In the genomic region with DNA sequence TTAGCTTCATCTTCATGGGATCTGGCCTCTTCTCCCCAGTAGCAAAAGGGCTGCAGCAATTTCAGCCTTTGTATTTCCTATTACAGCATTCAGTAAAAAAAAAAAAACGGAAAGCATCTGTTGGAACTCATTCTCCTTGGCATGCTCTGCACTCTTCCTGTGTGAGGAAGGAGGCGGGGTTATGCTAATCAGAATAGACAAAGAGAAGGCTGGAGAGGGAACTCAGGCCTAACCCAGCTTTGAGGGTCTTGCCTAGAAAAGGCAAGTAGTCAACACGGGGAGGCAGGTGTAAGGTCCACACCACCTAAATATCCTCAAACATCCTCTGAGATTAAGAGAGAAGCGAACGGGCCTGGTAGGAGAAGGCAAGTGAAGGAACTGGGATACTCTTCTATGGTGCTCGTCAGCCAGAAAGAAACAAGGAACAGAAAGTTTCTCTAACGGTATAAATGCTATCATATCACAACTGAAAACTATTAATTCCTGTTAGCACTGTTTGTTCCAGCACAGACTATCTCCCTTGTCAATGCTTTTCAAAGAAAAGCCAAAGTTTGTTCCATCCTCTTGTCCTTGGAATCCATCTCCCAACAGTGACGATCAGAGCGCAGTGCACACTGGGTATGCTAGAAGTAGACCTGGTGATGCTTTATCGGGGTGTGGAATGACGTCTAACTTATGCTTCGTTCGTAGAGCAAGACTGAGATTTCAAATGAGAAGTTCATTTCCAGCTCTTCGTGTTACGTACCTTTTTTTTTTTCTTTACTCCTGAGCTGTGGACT, we compare ENCODE assay signal across 8 mouse cellular contexts.
DNase-seq lines count a peak whose midpoint lies in the region; ATAC-seq and TF ChIP-seq lines count a peak whose summit lies in the region.

No protein-coding gene starts in this region.

- peak; percentile 82 for ATAC-seq in frontal cortex, adult (ENCODE audit: low TSS enrichment)
- peak; percentile 78 for ATAC-seq in forebrain, postnatal 0 days
- ATAC-seq in kidney, embryonic 14.5 days (ENCODE audit: low FRiP score, low TSS enrichment) = peak; percentile 84
- ATAC-seq in cerebellum, adult (ENCODE audit: insufficient number of reproducible peaks, low FRiP score, low TSS enrichment) = no peak

- 71% methylated on average over 15 of the region's 15 CpGs for WGBS in forebrain, postnatal 0 days
- 81% methylated on average over 15 of the region's 15 CpGs for WGBS in kidney, embryonic 14.5 days

- no peak for TF ChIP-seq CTCF in forebrain, postnatal 0 days (IDR thresholded peaks at IDR 0.05; ENCODE audit: low read depth)

- no peaks in the 10 kb centered on the region for H3K36me3 ChIP-seq in forebrain, postnatal 0 days (ENCODE audit: insufficient read depth)
- no peaks in the 10 kb centered on the region for H3K36me3 ChIP-seq in kidney, embryonic 14.5 days (ENCODE audit: control insufficient read depth, insufficient read depth, low read length)
- H3K36me3 ChIP-seq in myocyte (ENCODE audit: control insufficient read depth, insufficient read depth) = no peaks in the 10 kb centered on the region

- TF ChIP-seq POLR2A in myocyte (IDR thresholded peaks at IDR 0.05; ENCODE audit: insufficient read length, low read depth) = no peak

- H3K4me2 ChIP-seq in forebrain, postnatal 0 days (ENCODE audit: low read depth) = no peak overlapping the region
- no peak overlapping the region for H3K4me2 ChIP-seq in kidney, embryonic 14.5 days (replicated peaks; ENCODE audit: low read depth, low read length)
- H3K4me2 ChIP-seq in myocyte (ENCODE audit: low read depth) = peak overlapping the region; percentile 30

- DNase-seq in frontal cortex, postnatal 25 days (ENCODE audit: low spot score in 2 of 2) = no peak
- DNase-seq in ES-CJ7 (ENCODE audit: low read depth, low spot score) = peak; percentile 4
- DNase-seq in forebrain, postnatal 0 days = peak; percentile 63
- DNase-seq in MN1 (ENCODE audit: low spot score) = no peak

- no peaks in the 10 kb centered on the region for H3K4me1 ChIP-seq in forebrain, postnatal 0 days (ENCODE audit: insufficient read depth)
- no peaks in the 10 kb centered on the region for H3K4me1 ChIP-seq in kidney, embryonic 14.5 days (ENCODE audit: control insufficient read depth, insufficient read depth, low read length)

- no peak overlapping the region for H3K4me3 ChIP-seq in forebrain, postnatal 0 days (ENCODE audit: low read depth, low read length)
- H3K4me3 ChIP-seq in kidney, embryonic 14.5 days (ENCODE audit: low read length) = no peak overlapping the region
- H3K4me3 ChIP-seq in myocyte = no peak overlapping the region

- H3K9me3 ChIP-seq in forebrain, postnatal 0 days (ENCODE audit: low read length) = no peaks in the 10 kb centered on the region
- no peaks in the 10 kb centered on the region for H3K9me3 ChIP-seq in kidney, embryonic 14.5 days (ENCODE audit: control insufficient read depth, low read length)

- no peaks in the 10 kb centered on the region for H3K79me2 ChIP-seq in myocyte (ENCODE audit: control insufficient read depth, insufficient read depth)

- no peak overlapping the region for H3K27ac ChIP-seq in forebrain, postnatal 0 days (ENCODE audit: low read depth, low read length)
- no peak overlapping the region for H3K27ac ChIP-seq in kidney, embryonic 14.5 days (ENCODE audit: low read depth, low read length)

- no peak overlapping the region for H3ac ChIP-seq in myocyte (ENCODE audit: control insufficient read depth, insufficient read length)

- no peaks in the 10 kb centered on the region for H3K27me3 ChIP-seq in forebrain, postnatal 0 days (ENCODE audit: insufficient read depth, low read length)
- H3K27me3 ChIP-seq in kidney, embryonic 14.5 days (ENCODE audit: control insufficient read depth, insufficient read depth, low read length) = no peaks in the 10 kb centered on the region
- H3K27me3 ChIP-seq in myocyte (ENCODE audit: control insufficient read depth, insufficient read depth, insufficient read length) = no peaks in the 10 kb centered on the region

- H3K9ac ChIP-seq in forebrain, postnatal 0 days = no peak overlapping the region
- no peak overlapping the region for H3K9ac ChIP-seq in kidney, embryonic 14.5 days (ENCODE audit: low read depth, low read length)

TF ChIP-seq in myocyte, 11 proteins besides CTCF, POLR2A, EP300 and RAD21:
- no peak for TF ChIP-seq SRF (IDR thresholded peaks at IDR 0.05; ENCODE audit: control insufficient read depth, insufficient read length, low read depth)
- TF ChIP-seq POLR2AphosphoS2 (IDR thresholded peaks at IDR 0.05; ENCODE audit: insufficient read length, low read depth) = no peak
- no peak for TF ChIP-seq MAX (IDR thresholded peaks at IDR 0.05; ENCODE audit: low read depth)
- no peak for TF ChIP-seq TCF3 (IDR thresholded peaks at IDR 0.05; ENCODE audit: insufficient read length, low read depth)
- no peak for TF ChIP-seq REST (IDR thresholded peaks at IDR 0.05; ENCODE audit: insufficient read depth, insufficient read length)
- TF ChIP-seq MYOG (IDR thresholded peaks at IDR 0.05; ENCODE audit: control insufficient read depth in 1 of 3, insufficient read depth in 1 of 3, insufficient read length in 2 of 3, low read depth in 2 of 3) = no peak
- no peak for TF ChIP-seq TCF12 (IDR thresholded peaks at IDR 0.05; ENCODE audit: insufficient read depth, poor library complexity, severe bottlenecking)
TF ChIP-seq in myocyte: peak in this region for 0.

Comparison
In these comparisons a context has a peak if more than half of its experiments do, and no peak if none do; other contexts are left out.
1. DNase-seq: peak in ES-CJ7 (single experiment) and forebrain, postnatal 0 days (single experiment); none in frontal cortex, postnatal 25 days (0 of 2) and MN1 (single experiment).